Mouse (Mus musculus): ENCODE measurements around the gene Ppm1f.
"Not testable (repeated sequence)": the region's sequence is repeated elsewhere in the genome, so short reads cannot be mapped to it uniquely, and the experiment has no call there.

Ppm1f gene

DNA sequence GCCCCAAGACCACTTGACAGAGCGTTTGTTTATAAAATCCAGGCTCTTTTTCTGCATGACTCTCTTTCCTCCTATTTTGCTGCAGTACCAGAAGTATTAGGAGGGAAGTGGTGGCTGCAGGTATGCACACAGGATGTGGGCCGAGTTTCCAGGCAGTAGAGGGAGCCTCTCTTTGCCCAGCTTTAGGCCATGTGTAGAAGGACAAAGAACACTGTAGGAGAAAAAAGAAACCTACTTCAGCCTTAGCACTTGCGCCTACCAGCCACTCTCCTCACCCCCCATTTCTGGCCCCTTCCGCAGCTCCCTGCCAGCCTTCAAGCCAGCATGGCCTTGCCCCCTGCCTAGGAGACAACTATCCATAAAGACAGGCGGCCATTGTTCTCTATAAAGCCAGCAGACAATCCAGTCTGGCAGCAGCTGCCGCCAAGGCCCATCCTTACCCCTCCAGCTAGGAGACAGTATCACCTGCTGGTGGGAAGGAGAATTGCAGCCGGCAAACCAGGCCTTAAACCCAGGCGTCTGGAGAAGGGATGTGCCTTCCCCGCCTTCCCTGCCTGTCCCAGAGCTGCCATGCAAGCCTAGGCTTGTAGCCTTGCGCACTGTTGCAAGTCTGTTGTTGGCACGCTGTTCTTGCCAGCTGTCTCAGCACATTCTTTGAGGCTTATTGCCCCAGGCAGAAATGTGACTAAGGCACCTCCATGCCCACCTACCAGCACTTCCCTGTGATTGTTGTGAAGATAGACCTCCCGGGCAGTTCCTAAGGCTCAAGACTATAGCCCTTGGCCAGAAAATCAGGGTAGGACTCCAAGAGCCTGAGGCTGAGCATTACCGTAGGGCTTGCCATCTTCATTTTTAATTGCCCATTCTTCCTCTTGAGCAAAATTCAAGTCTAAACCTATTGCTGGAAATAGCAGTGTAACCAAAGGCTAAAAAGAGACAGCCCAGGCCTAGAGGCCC lies 15.7 kb downstream of the Ppm1f start:
- DNase-seq (ENCODE audit: low read depth, low spot score) = peak; percentile 88

DNA sequence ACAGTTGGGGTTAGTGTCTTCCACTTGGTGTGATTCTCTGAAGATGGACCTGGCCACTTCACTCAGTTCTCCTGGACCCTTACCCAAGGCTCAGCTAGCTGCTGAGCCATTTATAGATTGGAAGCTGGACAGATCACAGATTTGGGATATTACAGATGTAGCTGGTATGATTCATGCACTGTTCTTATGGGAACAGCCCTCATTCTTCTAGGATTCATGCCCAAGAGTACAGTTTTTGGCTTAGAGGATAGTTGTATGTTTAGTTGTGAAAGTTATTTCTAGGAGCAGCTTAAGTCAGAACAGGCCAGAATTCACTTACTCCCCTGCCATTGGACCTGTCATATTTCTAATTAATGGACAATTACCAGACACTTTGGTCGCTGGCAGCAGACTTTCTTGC lies 17.2 kb downstream of the Ppm1f start:
- no peak for DNase-seq (ENCODE audit: low read depth, low spot score)

DNA sequence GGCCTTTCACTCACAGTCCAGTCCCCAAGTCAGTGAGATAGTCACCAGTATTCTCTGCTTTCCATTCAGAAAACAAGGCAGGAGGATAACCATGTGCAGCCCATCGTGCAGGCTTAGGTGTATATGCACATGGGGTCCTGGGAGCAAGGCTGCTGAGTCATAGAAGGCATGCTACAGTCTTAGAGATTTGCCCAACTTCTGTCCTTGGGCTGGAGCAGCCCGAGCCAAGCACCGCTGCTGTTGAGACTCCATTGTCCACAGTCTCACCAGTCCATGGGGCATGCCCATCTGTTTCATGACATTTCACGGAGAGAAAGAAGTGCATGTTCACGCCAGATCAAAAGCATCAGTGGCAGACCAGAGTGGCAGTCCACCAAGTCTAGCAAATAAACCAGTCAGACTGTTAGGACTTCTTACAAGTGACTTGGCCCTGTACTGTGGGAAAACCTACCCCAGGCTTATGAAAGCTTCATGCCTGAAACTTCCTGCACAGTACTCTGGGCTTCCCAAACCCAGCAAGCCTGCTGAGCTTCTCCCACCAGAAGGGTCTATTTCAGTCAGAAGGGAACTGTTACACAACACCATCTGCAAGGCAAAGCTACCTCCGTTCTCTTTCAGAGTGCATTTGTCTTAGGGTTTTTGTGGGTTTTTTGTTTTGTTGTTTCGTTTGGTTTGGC lies 22.3 kb downstream of the Ppm1f start:
- DNase-seq (ENCODE audit: low read depth, low spot score) = no peak

DNA sequence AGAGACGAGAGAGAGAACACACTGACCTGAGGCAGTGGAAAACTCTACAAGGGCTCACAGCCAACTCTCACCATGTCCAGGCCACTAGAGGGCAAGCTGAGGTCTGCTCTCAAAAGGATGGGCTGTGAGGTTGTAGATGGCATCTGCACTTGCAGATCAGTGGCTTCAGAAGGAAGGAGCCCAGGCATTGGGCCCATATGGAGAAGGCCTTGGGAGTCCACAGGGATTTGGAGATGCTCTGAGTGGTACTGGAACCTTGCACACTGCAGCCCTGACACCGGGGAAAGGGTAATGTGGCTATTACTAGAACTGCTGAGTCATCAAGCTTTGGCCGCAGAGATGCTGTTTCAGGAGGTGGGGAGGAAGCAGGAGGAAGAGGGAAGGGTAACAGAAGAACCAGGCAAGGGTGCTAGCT lies 24.8 kb downstream of the Ppm1f start:
- no peak for DNase-seq (ENCODE audit: low read depth, low spot score)

DNA sequence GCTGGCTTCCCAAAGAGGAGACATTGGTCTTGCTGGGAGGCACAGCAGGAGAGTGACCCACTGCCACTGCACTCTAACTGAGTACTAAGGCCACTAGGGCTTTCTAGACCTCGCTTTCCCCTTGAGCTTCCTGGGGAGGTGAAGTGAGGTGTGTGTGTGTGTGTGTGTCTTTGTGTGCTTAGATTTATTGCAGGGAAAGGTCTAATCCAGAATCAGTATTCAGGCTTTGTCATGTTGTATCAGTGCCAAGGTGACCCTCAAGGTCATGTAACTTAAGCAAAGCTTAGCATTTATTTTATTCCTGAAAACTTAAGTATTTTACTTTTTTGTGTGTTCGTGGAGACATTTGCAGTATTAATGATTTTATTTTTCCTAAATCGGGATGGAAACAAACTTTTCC lies 28.2 kb downstream of the Ppm1f start:
- DNase-seq (ENCODE audit: low read depth, low spot score) = no peak

DNA sequence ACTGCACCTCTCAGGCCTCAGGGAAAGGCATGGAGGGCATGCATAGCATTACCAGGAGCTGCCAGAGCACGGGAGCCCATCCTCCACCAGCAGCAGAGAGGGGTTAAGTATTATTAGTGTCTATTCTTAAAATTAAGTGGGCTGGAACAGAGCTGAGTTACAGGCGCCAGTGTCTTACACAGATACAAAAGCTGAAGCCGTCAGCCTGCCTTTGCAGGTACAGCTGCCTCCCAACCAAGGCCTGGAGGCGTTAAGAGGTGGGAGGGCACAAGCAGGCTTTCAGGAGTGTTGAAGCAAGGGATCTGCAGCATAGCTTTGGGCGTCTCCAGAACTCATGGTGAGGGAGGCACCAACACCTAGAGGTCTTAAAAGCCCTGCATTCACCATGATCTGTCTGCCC lies 30.3 kb downstream of the Ppm1f start:
- DNase-seq (ENCODE audit: low read depth, low spot score) = no peak

DNA sequence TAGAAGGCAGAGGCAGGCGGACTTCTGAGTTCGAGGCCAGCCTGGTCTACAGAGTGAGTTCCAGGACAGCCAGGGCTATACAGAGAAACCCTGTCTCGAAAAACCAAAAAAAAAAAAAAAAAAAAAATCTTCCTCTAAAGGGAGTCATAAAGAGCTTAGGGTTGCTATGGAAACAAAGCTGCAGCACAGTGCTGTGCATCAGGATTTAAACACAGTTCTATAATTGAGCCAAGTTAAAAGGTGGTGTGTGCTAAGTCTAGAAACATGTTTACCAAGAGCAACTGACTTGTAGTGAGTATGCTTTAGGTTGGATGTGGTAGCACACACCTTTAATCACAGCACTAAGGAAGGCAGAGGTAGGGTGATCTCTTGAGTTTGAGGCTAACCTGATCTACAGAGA lies 32.6 kb downstream of the Ppm1f start:
- DNase-seq (ENCODE audit: low read depth, low spot score) = not testable (repeated sequence)

DNA sequence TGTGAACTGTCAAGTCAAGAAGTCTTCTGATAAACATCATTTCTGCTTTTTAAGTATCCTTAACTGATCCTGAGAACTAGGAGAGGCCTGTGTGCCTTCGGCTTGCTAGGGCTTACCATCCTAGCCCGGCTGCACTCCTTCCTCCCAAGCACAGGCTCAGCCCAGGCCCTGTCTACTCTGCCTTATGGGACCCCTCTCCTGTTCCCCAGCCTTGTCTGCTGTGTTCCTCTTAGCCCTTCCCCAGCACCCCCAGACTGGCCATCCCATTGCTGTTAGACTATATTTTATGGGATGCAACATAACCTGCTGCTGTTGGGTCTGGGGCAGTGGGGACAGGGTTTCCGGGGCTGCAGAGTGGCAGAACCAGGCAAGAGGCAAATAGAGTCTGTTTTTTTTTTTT lies 34.1 kb downstream of the Ppm1f start:
- DNase-seq (ENCODE audit: low read depth, low spot score) = no peak

DNA sequence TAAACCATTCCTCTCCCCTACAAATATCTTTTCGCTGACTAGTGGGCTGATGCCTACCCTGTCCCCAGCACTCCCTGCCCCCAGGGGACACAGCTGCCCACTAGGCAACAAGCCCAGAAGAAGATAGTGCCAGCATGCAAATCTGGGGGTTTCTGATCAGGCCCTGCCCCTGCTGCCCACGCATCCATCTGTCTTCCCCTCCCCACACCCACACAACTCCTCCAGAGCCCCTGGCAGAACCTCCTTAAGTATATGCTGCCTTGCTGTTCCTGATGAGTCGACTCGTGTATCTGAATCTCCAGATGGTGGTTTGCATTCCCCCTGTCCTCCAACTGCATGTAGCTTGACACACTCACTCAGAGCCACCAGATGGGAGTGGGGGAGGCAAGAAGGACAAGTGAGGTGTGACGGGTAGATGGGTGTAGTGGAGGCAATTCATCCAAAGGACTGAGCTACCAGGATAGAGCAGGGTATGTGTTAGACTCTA lies 34.6 kb downstream of the Ppm1f start:
- no peak for DNase-seq (ENCODE audit: low read depth, low spot score)

DNA sequence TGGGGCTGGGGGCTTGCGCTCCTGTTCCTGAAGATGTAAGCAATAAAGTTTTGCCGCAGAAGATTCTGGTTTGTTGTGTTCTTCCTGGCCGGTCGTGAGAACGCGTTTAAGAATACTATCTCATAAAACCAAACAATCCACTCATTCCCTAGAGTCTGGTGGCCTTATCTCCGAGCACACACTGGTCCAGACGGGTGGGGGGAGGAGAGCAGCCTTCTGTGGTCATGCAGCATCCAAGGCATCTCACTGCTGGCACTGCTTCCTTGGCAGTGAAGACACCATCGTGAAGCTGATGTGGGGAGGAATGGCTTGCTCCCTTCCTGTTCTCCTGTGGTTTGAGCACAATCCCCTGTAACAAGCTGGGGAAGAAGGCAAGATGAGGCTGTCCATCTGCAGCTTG lies 43.3 kb downstream of the Ppm1f start:
- no peak for DNase-seq (ENCODE audit: low read depth, low spot score)

DNA sequence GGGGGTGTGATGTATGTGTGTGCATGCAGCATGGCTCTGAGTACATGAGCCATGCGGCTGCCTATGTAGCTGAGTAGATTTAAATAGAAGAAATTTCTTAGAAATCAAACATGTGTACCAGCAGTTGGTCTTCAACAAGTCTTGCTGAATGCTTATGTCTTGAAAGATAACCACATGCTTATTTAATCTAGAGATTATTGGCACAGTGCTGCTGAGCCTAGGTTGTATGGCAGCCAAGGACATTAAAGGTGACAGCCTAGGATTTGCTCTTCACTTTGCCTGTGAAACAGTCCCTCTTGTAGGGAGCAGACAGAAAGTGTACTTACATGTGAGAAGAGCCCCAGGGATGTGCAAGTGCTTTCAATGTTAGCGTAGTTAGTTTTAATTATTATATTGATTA lies 44.8 kb downstream of the Ppm1f start:
- no peak for DNase-seq (ENCODE audit: low read depth, low spot score)

DNA sequence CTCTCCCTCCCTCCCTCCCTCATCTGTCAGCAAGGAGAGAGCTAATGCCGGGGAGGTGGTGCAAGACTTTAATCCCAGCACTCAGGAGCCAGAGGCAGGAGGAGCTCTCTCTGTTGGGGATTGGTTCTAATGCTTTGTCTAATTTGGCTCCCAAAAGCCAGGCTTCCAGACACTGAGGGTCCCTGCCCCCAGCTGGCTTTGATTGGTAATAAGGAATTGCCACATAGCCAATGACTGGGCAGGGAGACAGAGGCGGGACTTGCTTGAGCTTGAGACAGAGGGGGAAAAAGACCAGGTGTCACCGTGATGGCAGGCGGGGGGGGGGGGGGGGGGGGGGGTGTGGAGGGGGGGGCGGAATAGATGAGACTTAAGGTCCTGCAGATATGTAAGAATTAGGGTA lies 62.3 kb downstream of the Ppm1f start:
- peak; percentile 2 for DNase-seq (ENCODE audit: low read depth, low spot score)

DNA sequence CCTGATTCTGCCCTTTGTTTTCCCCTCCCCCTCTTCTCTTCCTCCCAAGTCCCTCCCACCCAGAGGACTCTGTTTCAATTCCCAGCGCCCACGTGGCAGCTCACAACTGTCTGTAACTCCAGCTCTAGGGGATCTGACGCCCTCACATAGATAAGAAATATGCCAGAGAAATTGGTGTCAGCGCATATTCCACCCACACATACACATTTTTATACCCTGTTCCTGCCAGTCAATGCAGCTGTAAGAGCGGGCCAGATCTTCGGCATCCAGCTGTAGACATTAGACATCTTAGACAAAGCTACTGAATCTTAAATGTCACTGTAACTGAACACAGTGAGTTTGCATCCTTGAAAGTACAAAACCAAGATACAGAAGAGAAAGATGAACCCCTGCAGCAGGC lies 63.6 kb downstream of the Ppm1f start:
- no peak for DNase-seq (ENCODE audit: low read depth, low spot score)

DNA sequence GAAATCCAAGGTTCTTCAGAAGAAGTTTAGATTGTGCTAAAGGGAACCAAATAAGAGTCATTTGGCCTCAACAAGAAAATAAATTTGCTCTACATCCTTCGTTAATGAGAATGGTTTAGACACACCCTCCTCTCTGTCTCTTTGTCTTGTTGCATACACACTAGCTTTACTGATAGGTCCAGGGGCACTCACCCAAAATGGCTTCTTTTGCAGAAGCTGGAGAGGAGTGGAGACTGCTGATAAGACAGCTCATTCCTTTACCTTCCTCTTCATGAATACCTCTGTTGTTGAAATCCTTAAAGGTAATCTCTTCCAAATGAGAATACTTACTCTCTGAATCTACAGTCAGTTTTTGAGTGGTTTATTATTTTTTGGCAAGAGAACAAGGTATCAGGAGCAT lies 68.9 kb downstream of the Ppm1f start:
- DNase-seq (ENCODE audit: low read depth, low spot score) = no peak

DNA sequence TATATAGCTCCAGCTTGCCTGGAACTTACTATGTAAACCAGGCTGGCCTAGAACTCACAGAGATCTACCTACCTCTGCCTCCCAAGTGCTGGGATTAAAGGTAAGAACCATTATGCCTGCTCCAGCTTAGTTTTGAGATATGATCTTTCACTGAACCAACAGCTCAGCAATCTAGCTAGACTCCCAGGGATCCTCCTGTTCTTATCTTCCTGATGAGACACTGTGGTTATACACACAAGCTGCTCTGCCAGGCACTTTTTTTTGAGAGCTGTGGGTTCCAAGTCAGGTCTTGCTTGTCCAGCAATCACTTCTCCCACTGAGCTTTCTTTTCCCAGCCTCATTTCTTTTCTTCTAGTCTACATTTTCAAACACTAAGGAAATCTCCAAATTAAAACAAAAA lies 70.0 kb downstream of the Ppm1f start:
- no peak for DNase-seq (ENCODE audit: low read depth, low spot score)
